Mouse (Mus musculus) myocyte (in vitro differentiated cells): ENCODE measurements around the gene Kif13a.

Experiments used
- CEBPB ChIP-seq: IDR thresholded peaks from 2 replicates; pipeline ENCODE4 v1.6.1; 2011; ENCODE audit warnings: mild to moderate bottlenecking, moderate library complexity; ENCODE audit not compliant: poor library complexity, insufficient read depth, severe bottlenecking
- E2F4 ChIP-seq: IDR thresholded peaks from one replicate; pipeline ENCODE4 v1.6.1; 2011; ENCODE audit warnings: mild to moderate bottlenecking, control low read depth, moderate library complexity; ENCODE audit not compliant: insufficient read depth
- MAX ChIP-seq: IDR thresholded peaks from one replicate; pipeline ENCODE4 v1.6.1; 2011; ENCODE audit warnings: low read depth, mild to moderate bottlenecking, control low read depth
- MYOD1 ChIP-seq, 3 experiments: IDR thresholded peaks; one replicate each; pipeline ENCODE4 v1.6.1; 2011; ENCODE audit warnings: control low read depth in 2 of 3, low read depth in 2 of 3, mild to moderate bottlenecking in 2 of 3, moderate library complexity in 1 of 3; ENCODE audit not compliant: insufficient read length in 2 of 3, control insufficient read depth in 1 of 3
- MYOG ChIP-seq, 3 experiments: IDR thresholded peaks; one replicate each; pipeline ENCODE4 v1.6.1; 2011; ENCODE audit warnings: control low read depth in 2 of 3, low read depth in 2 of 3, mild to moderate bottlenecking in 2 of 3; ENCODE audit not compliant: insufficient read length in 2 of 3, control insufficient read depth in 1 of 3, insufficient read depth in 1 of 3
- POLR2A ChIP-seq: IDR thresholded peaks from one replicate; pipeline ENCODE4 v1.6.1; 2011; ENCODE audit warnings: low read depth, mild to moderate bottlenecking, control low read depth, moderate library complexity; ENCODE audit not compliant: insufficient read length
- POLR2AphosphoS2 ChIP-seq: IDR thresholded peaks from one replicate; pipeline ENCODE4 v1.6.1; 2011; ENCODE audit warnings: low read depth, control low read depth; ENCODE audit not compliant: insufficient read length
- REST ChIP-seq: IDR thresholded peaks from one replicate; pipeline ENCODE4 v1.6.1; 2011; ENCODE audit warnings: mild to moderate bottlenecking, control low read depth, moderate library complexity; ENCODE audit not compliant: insufficient read depth, insufficient read length
- SRF ChIP-seq: IDR thresholded peaks from one replicate; pipeline ENCODE4 v1.6.1; 2011; ENCODE audit warnings: low read depth; ENCODE audit not compliant: control insufficient read depth, insufficient read length
- TCF12 ChIP-seq: IDR thresholded peaks from one replicate; pipeline ENCODE4 v1.6.1; 2011; ENCODE audit warnings: mild to moderate bottlenecking, control low read depth; ENCODE audit not compliant: poor library complexity, insufficient read depth, severe bottlenecking
- TCF3 ChIP-seq: IDR thresholded peaks from one replicate; pipeline ENCODE4 v1.6.1; 2011; ENCODE audit warnings: low read depth, control low read depth; ENCODE audit not compliant: insufficient read length
- USF1 ChIP-seq: IDR thresholded peaks from one replicate; pipeline ENCODE4 v1.6.1; 2011; ENCODE audit warnings: low read depth, mild to moderate bottlenecking, control low read depth, moderate library complexity

- TF ChIP-seq POLR2A (no peak), USF1 (no peak), POLR2AphosphoS2 (no peak), MAX (no peak), E2F4 (no peak), MYOG (IDR thresholded peaks at IDR 0.05; ENCODE audit: control insufficient read depth in 1 of 3, insufficient read depth in 1 of 3, insufficient read length in 2 of 3, low read depth in 2 of 3) (no peak), MYOD1 (IDR thresholded peaks at IDR 0.05; ENCODE audit: control insufficient read depth in 1 of 3, insufficient read length in 2 of 3, low read depth in 2 of 3) (no peak), TCF12 (no peak), TCF3 (no peak), CEBPB (no peak), SRF (no peak), REST (no peak)
These were observed 91.1 kb downstream of the Kif13a start for GRCm38 (mm10) chr13:46838551-46838950.
